Mouse (Mus musculus) MN1 (cell line): ENCODE measurements around the gene Otogl.

Experiments used
- DNase-seq: peaks from one replicate; pipeline ENCODE4 v3.0.0-alpha.2; 2016; ENCODE audit warnings: low spot score

Gene Otogl

GRCm38 (mm10) chr10:107906453-107906852, 5.5 kb downstream of the Otogl start:
- DNase-seq = no peak

GRCm38 (mm10) chr10:107905274-107906034, 6.5 kb downstream of the Otogl start:
- DNase-seq = peak; percentile 23

- DNase-seq = peak; percentile 39
Observed at GRCm38 (mm10) chr10:107901958-107902357, 10.0 kb downstream of the Otogl start.

GRCm38 (mm10) chr10:107901204-107901879, 10.6 kb downstream of the Otogl start:
- DNase-seq = peak; percentile 50

GRCm38 (mm10) chr10:107899946-107900345, 12.0 kb downstream of the Otogl start:
- DNase-seq = peak; percentile 39

- no peak for DNase-seq
Observed at GRCm38 (mm10) chr10:107896158-107896557, 15.8 kb downstream of the Otogl start.

GRCm38 (mm10) chr10:107894663-107895581, 17.0 kb downstream of the Otogl start:
- no peak for DNase-seq

GRCm38 (mm10) chr10:107890400-107890799, 21.5 kb downstream of the Otogl start:
- DNase-seq = no peak

GRCm38 (mm10) chr10:107872542-107872941, 39.4 kb downstream of the Otogl start:
- no peak for DNase-seq

GRCm38 (mm10) chr10:107872109-107872508, 39.8 kb downstream of the Otogl start:
- no peak for DNase-seq

- peak; percentile 19 for DNase-seq
Observed at GRCm38 (mm10) chr10:107870540-107870939, 41.4 kb downstream of the Otogl start.

- no peak for DNase-seq
Observed at GRCm38 (mm10) chr10:107868904-107869303, 43.0 kb downstream of the Otogl start.

- DNase-seq = no peak
Observed at GRCm38 (mm10) chr10:107867414-107867813, 44.5 kb downstream of the Otogl start.

GRCm38 (mm10) chr10:107860235-107860917, 51.6 kb downstream of the Otogl start:
- DNase-seq = no peak

- no peak for DNase-seq
Observed at GRCm38 (mm10) chr10:107859220-107859619, 52.7 kb downstream of the Otogl start.

GRCm38 (mm10) chr10:107858684-107859083, 53.2 kb downstream of the Otogl start:
- peak; percentile 57 for DNase-seq

- no peak for DNase-seq
Observed at GRCm38 (mm10) chr10:107844906-107845305, 67.0 kb downstream of the Otogl start.

- DNase-seq = no peak
Observed at GRCm38 (mm10) chr10:107834452-107835239, 77.3 kb downstream of the Otogl start.

GRCm38 (mm10) chr10:107829151-107829550, 82.8 kb downstream of the Otogl start:
- no peak for DNase-seq

- no peak for DNase-seq
Observed at GRCm38 (mm10) chr10:107813814-107814483, 98.0 kb downstream of the Otogl start.
